Mouse (Mus musculus) forebrain, postnatal 0 days (tissue): ENCODE measurements around the gene Jazf1. TPM values are rescaled to one million over a fixed set of nuclear protein-coding genes. Genes with fewer than 3 reads are reported as not detected.

Source experiments
- ATAC-seq: fragments of 200-750 bp; cut with Nextera tagmentation; 2 replicates; pipeline ENCODE4 v1.8.0; 2017; ENCODE audit warnings: mild to moderate bottlenecking, moderate library complexity
- DNase-seq: peaks from one replicate; pipeline ENCODE4 v3.0.0-alpha.2; 2015
- H3K27ac ChIP-seq: fragments of 300-500 bp; sonication (generic); 2 replicates; pipeline ENCODE4 v1.5.1; 2014; ENCODE audit warnings: low read depth, mild to moderate bottlenecking, antibody characterized with exemption, low read length, moderate library complexity, mixed read lengths
- H3K27me3 ChIP-seq: fragments of 300-500 bp; sonication (generic); 2 replicates; pipeline ENCODE4 v1.6.1; 2014; ENCODE audit warnings: mild to moderate bottlenecking, low read length, mixed read lengths; ENCODE audit not compliant: insufficient read depth
- H3K36me3 ChIP-seq: fragments of 300-500 bp; sonication (generic); 2 replicates; pipeline ENCODE4 v1.6.1; 2014; ENCODE audit warnings: mild to moderate bottlenecking, moderate library complexity; ENCODE audit not compliant: insufficient read depth
- H3K4me1 ChIP-seq: fragments of 300-500 bp; sonication (generic); 2 replicates; pipeline ENCODE4 v1.6.1; 2014; ENCODE audit warnings: antibody characterized with exemption; ENCODE audit not compliant: insufficient read depth
- H3K4me2 ChIP-seq: fragments of 300-500 bp; sonication (generic); 2 replicates; pipeline ENCODE4 v1.6.1; 2014; ENCODE audit warnings: low read depth, mild to moderate bottlenecking, moderate library complexity
- H3K4me3 ChIP-seq: fragments of 300-500 bp; sonication (generic); 2 replicates; pipeline ENCODE4 v1.5.1; 2014; ENCODE audit warnings: low read depth, low read length, mixed read lengths
- H3K9ac ChIP-seq: fragments of 300-500 bp; sonication (generic); 2 replicates; pipeline ENCODE4 v1.6.1; 2014; ENCODE audit warnings: mild to moderate bottlenecking
- H3K9me3 ChIP-seq: fragments of 300-500 bp; sonication (generic); 2 replicates; pipeline ENCODE4 v1.6.1; 2016; ENCODE audit warnings: low read length
- CTCF ChIP-seq: sonication (generic); IDR thresholded peaks from 2 replicates; pipeline ENCODE4 v1.5.1; 2016; ENCODE audit warnings: antibody characterized with exemption, control low read depth, low read depth
- WGBS: fragments of 180-500 bp; shearing (Covaris S2); extraction: QIAGEN DNeasy Blood & Tissue Kit; methylation state at CpG from one replicate; pipeline ENCODE4 v1.1.7; 2014; 5-methylcytosine and 5-hydroxymethylcytosine counted together
- polyA plus RNA-seq: library from polyadenylated mRNA; unstranded; fragments of >200 nt; fragmentation: Nextera tagmentation; extraction: Ambion mirVana; gene quantifications from 2 replicates; pipeline ENCODE4 v1.2.1, GENCODE M21; 2015
- total RNA-seq: library from RNA; depleted of rRNA; stranded (reverse); fragments of >200 nt; gene quantifications from 2 replicates; pipeline ENCODE4 v1.2.3, GENCODE M21; 2014

The Jazf1 gene
- total and polyA plus RNA-seq, 2 experiments from 2014 or later: 50.8 to 71.7 TPM

DNA sequence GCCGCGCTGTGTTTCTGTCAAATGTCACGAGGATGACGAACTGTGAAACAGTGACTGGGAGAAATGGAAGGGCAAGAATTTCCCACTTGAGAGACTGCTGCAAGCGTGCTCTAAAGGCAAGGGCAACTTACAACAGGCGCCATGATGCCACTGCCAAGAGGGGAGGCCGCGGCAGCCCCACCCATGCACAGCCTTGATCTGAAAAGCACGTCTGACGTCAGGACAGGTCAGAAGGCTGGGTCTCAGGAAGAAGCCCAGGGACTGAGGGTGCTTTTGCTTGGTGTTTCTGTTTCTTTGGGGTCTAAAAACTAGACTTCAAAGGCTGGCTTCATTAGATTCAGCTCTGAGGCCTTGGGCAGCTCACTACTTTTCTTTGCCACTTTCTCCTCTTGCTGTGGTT, 278.1 kb downstream of the Jazf1 start:
- Histone ChIP-seq H3K9ac (no peak overlapping the region), H3K4me3 (no peak overlapping the region), H3K4me1 (peaks cover 10% of the 10 kb centered on the region; the same call in 1 of the 2 replicates), H3K4me2 (no peak overlapping the region), H3K27me3 (no peaks in the 10 kb centered on the region), H3K36me3 (no peaks in the 10 kb centered on the region), H3K27ac (no peak overlapping the region), H3K9me3 (no peaks in the 10 kb centered on the region)
- WGBS: 60% methylated on average over 10 of the region's 10 CpGs
- no peak for TF ChIP-seq CTCF
- DNase-seq (no peak), ATAC-seq (no peak)

DNA sequence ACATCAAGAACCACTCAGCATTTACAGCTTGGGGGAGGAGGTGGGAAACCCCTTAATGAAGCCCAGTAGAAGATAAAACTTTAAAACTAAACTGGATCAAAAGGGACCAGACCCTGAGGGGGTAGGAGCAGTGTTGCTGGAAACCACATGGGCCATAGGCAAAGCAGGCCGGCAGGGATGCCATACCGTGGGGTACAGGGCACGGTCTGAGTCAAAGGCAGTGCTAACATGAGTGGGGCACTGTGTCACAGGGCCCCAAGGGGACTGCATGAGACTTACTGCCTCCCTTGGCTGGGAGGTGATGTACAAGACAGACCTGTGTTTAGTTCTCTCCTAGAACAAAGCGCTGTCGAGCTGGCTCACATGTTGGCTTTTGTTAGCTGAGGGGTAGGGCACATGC, 288.9 kb downstream of the Jazf1 start:
- Histone ChIP-seq H3K4me3 (no peak overlapping the region), H3K36me3 (peaks cover 5% of the 10 kb centered on the region; the same call in 1 of the 2 replicates), H3K4me1 (no peaks in the 10 kb centered on the region), H3K4me2 (no peak overlapping the region), H3K9ac (no peak overlapping the region), H3K27ac (no peak overlapping the region), H3K27me3 (no peaks in the 10 kb centered on the region), H3K9me3 (no peaks in the 10 kb centered on the region)
- no peak for ATAC-seq
- TF ChIP-seq CTCF: no peak
- no peak for DNase-seq
- WGBS: 82% methylated on average over 5 of the region's 5 CpGs

DNA sequence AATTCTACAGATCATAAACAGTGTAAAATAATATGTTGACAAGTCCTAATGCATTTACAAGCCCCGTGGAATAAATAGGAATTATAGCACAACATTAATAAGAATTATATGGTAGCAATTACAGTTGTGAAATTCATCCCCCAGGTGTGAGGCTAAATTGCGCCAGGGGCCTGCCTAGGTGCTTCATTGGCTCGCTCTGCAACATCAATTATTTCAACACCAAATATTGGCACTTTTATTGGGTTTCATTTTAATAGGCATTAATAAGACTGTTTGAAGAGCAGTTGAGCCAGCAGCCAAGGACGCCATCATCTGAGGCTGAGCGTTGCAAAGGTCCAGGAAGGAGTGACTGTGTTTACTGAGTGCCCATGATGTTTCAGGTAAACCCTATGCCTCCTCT, 289.9 kb downstream of the Jazf1 start:
- no peaks in the 10 kb centered on the region for H3K4me1 ChIP-seq
- no peak for DNase-seq
- TF ChIP-seq CTCF: no peak
- H3K9me3 ChIP-seq: no peaks in the 10 kb centered on the region
- H3K9ac ChIP-seq: no peak overlapping the region
- WGBS: 89% methylated on average over 5 of the region's 5 CpGs
- H3K4me3 ChIP-seq: no peak overlapping the region
- peaks cover 5% of the 10 kb centered on the region; the same call in 1 of the 2 replicates for H3K36me3 ChIP-seq
- H3K4me2 ChIP-seq: no peak overlapping the region
- no peak for ATAC-seq
- no peak overlapping the region for H3K27ac ChIP-seq
- no peaks in the 10 kb centered on the region for H3K27me3 ChIP-seq

DNA sequence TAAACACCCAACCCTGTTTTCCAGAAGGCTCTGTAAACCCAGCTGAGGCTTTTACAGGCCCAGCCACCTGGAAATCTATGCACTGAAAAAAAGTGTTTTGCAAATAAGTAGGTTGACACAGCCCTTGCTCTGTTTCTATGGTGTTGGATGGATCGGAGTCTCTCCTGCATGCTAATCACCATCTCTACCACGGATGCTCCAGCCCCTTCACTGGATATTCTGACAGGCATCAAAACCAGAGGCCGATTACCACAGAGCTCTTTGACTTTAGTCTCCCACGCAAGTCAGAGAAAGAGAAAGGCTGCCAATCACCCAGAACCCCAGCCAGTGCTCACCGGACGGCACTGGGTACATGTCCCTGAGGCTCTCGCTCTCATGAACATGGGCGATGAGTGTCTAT, 291.4 kb downstream of the Jazf1 start:
- ATAC-seq: 0 out of 2 replicates have a peak, but pooled peaks have one; percentile 36
- Histone ChIP-seq H3K4me1 (no peaks in the 10 kb centered on the region), H3K27ac (no peak overlapping the region), H3K4me2 (no peak overlapping the region), H3K4me3 (no peak overlapping the region), H3K27me3 (no peaks in the 10 kb centered on the region), H3K36me3 (peaks cover 5% of the 10 kb centered on the region; the same call in 1 of the 2 replicates), H3K9me3 (no peaks in the 10 kb centered on the region), H3K9ac (no peak overlapping the region)
- 69% methylated on average over 8 of the region's 8 CpGs for WGBS
- no peak for DNase-seq
- no peak for TF ChIP-seq CTCF

GRCm38 (mm10) chr6:52775956-52776355, 292.5 kb downstream of the Jazf1 start:
- no peak overlapping the region for H3K27ac ChIP-seq
- TF ChIP-seq CTCF: no peak
- no peak overlapping the region for H3K4me3 ChIP-seq
- ATAC-seq: no peak
- peaks cover 5% of the 10 kb centered on the region; the same call in 1 of the 2 replicates for H3K36me3 ChIP-seq
- no peaks in the 10 kb centered on the region for H3K27me3 ChIP-seq
- DNase-seq: no peak
- H3K9me3 ChIP-seq: no peaks in the 10 kb centered on the region
- 88% methylated on average over 8 of the region's 8 CpGs for WGBS
- no peaks in the 10 kb centered on the region for H3K4me1 ChIP-seq
- no peak overlapping the region for H3K4me2 ChIP-seq
- no peak overlapping the region for H3K9ac ChIP-seq

- Histone ChIP-seq H3K9me3 (no peaks in the 10 kb centered on the region), H3K27ac (no peak overlapping the region), H3K27me3 (no peaks in the 10 kb centered on the region), H3K36me3 (peaks cover 5% of the 10 kb centered on the region; the same call in 1 of the 2 replicates), H3K4me2 (no peak overlapping the region), H3K9ac (no peak overlapping the region), H3K4me1 (no peaks in the 10 kb centered on the region), H3K4me3 (no peak overlapping the region)
- no peak for ATAC-seq
- 85% methylated on average over 3 of the region's 3 CpGs for WGBS
- no peak for DNase-seq
- no peak for TF ChIP-seq CTCF
These were observed 293.1 kb downstream of the Jazf1 start for GRCm38 (mm10) chr6:52775350-52775749.

DNA sequence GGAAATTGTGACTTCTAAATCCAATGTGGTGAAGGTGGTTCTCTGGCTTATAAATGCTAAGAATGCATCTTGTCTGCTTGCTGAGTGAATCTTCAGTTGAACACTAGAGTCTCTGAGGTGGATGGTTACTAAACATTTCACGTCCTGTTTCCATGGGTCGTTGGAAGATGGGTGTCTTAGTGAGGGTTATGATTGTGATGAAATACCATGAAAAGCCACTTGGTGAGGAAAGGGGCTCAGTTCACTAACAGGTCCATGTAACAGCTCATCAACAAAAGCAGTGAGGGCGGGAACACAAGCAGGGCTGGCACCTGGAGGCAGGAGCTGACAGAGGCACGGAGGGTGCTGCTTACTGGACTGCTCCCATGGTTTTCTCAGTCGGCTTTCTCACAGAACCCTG, 295.3 kb downstream of the Jazf1 start:
- H3K27ac ChIP-seq: no peak overlapping the region
- TF ChIP-seq CTCF: no peak
- H3K4me2 ChIP-seq: no peak overlapping the region
- no peak overlapping the region for H3K4me3 ChIP-seq
- no peaks in the 10 kb centered on the region for H3K9me3 ChIP-seq
- ATAC-seq (no peak), DNase-seq (no peak)
- H3K4me1 ChIP-seq: no peaks in the 10 kb centered on the region
- H3K27me3 ChIP-seq: no peaks in the 10 kb centered on the region
- 93% methylated on average over 5 of the region's 5 CpGs for WGBS
- peaks cover 13% of the 10 kb centered on the region for H3K36me3 ChIP-seq
- H3K9ac ChIP-seq: no peak overlapping the region

DNA sequence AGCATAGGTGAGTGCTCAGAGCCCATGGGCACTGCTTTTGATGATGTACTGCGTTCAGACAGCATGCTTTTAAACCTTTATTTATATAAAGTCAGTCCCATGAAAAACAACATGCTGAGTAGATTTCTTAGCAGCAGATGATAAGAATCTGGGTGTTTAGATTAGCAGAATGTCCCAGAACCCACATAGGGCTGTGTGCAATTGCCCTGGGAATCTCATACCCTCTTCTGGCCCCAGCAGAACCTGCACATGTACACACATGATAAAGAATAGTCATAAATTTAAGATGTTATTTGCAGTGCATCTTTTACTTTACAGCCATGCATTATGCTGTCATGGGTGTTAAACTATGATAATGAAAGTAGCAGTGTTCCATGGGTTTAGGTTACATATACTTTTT, 297.6 kb downstream of the Jazf1 start:
- TF ChIP-seq CTCF: no peak
- ATAC-seq: no peak
- H3K4me2 ChIP-seq: no peak overlapping the region
- H3K36me3 ChIP-seq: peaks cover 24% of the 10 kb centered on the region
- H3K9me3 ChIP-seq: no peaks in the 10 kb centered on the region
- no peak overlapping the region for H3K4me3 ChIP-seq
- 82% methylated on average over 1 of the region's 1 CpGs for WGBS
- H3K4me1 ChIP-seq: no peaks in the 10 kb centered on the region
- no peaks in the 10 kb centered on the region for H3K27me3 ChIP-seq
- no peak for DNase-seq
- H3K9ac ChIP-seq: no peak overlapping the region
- H3K27ac ChIP-seq: no peak overlapping the region
